Mouse (Mus musculus) heart, postnatal 0 days (tissue): Measurements from ENCODE around the gene Krtdap.
"Not testable (repeated sequence)": the region's sequence is repeated elsewhere in the genome, so short reads cannot be mapped to it uniquely, and the experiment has no call there.

ENCODE experiments used
- CTCF ChIP-seq: IDR thresholded peaks from 2 replicates; pipeline ENCODE4 v1.5.1; 2016; ENCODE audit warnings: antibody characterized with exemption, control low read depth, low read depth
- EP300 ChIP-seq: IDR thresholded peaks from 2 replicates; pipeline ENCODE4 v1.6.1; 2016; ENCODE audit warnings: antibody characterized with exemption, low read depth

DNA sequence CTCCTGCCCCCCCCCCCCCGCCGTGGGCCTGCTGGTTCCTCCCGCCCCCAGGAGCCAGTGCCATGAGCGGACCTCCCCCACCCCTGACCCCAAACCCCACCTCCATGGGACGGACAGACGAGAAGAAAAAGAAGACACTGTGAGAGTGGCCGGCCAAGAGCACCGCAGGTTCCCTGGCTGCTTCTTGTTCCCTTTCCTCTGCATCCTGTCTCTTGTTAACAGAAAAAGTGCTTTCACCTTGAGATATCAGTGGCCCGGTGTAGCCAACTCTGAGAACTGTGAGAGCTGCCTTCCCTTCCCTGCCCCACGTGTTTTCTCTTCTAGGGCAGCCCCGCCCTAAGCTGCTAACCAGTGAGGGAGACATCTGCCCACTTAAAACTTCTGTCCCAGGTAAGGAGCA lies 45.0 kb downstream of the Krtdap start:
- TF ChIP-seq CTCF, EP300: not testable (repeated sequence)
